Mouse (Mus musculus): ENCODE data around the gene Jazf1.

GRCm38 (mm10) chr6:52802181-52802580 lies 266.2 kb downstream of the Jazf1 start:
- TF ChIP-seq GATA1 (IDR thresholded peaks at IDR 0.05; ENCODE audit: low read length), result no peak
- TF ChIP-seq TAL1 (IDR thresholded peaks at IDR 0.05; ENCODE audit: low read length), result no peak
